Mouse (Mus musculus) midbrain, embryonic 14.5 days (tissue): ENCODE measurements at regions not wholly inside any gene's neighbourhood (a gene's known extent, or its start where the extent isn't known, plus 50 kb on each side); places are given as distances from the start of the nearest gene placed in this dataset.
"Not testable (repeated sequence)": the region's sequence is repeated elsewhere in the genome, so short reads cannot be mapped to it uniquely, and the experiment has no call there.

Experiments used
- ATAC-seq: fragments of 200-750 bp; cut with Nextera tagmentation; 2 replicates; pipeline ENCODE4 v1.8.0; 2017; ENCODE audit warnings: moderate number of reproducible peaks, moderate library complexity; ENCODE audit not compliant: low FRiP score, low TSS enrichment
- DNase-seq: peaks from one replicate; pipeline ENCODE4 v3.0.0-alpha.2; 2015
- H3K27ac ChIP-seq: fragments of 300-500 bp; sonication (generic); replicated peaks from 2 replicates; pipeline ENCODE4 v1.5.1; 2014; ENCODE audit warnings: mild to moderate bottlenecking, low read depth, low read length, moderate library complexity
- H3K27me3 ChIP-seq: fragments of 300-500 bp; sonication (generic); 2 replicates; pipeline ENCODE4 v1.6.1; 2014; ENCODE audit warnings: low read length, control low read depth, mixed read lengths; ENCODE audit not compliant: control insufficient read depth, insufficient read depth
- H3K36me3 ChIP-seq: fragments of 300-500 bp; sonication (generic); 2 replicates; pipeline ENCODE4 v1.6.1; 2014; ENCODE audit warnings: low read length, control low read depth; ENCODE audit not compliant: control insufficient read depth, insufficient read depth
- H3K4me1 ChIP-seq: fragments of 300-500 bp; sonication (generic); 2 replicates; pipeline ENCODE4 v1.6.1; 2014; ENCODE audit warnings: mild to moderate bottlenecking, antibody characterized with exemption, low read length, control low read depth; ENCODE audit not compliant: control insufficient read depth, insufficient read depth
- H3K4me2 ChIP-seq: fragments of 300-500 bp; sonication (generic); 2 replicates; pipeline ENCODE4 v1.6.1; 2014; ENCODE audit warnings: mild to moderate bottlenecking, low read length, moderate library complexity
- H3K4me3 ChIP-seq: fragments of 300-500 bp; sonication (generic); replicated peaks from 2 replicates; pipeline ENCODE4 v1.5.1; 2014; ENCODE audit warnings: low read depth, low read length
- H3K9ac ChIP-seq: fragments of 300-500 bp; sonication (generic); replicated peaks from 2 replicates; pipeline ENCODE4 v1.6.1; 2014; ENCODE audit warnings: mild to moderate bottlenecking, low read length, moderate library complexity
- H3K9me3 ChIP-seq: fragments of 300-500 bp; sonication (generic); 2 replicates; pipeline ENCODE4 v1.6.1; 2016; ENCODE audit warnings: low read length, control low read depth, mixed read lengths; ENCODE audit not compliant: control insufficient read depth
- WGBS: fragments of 180-500 bp; shearing (Covaris S2); extraction: QIAGEN DNeasy Blood & Tissue Kit; methylation state at CpG from one replicate; pipeline ENCODE4 v1.1.7; 2014; 5-methylcytosine and 5-hydroxymethylcytosine counted together

- no peaks in the 10 kb centered on the region for H3K27me3 ChIP-seq
- no peak overlapping the region for H3K4me3 ChIP-seq
- ATAC-seq = no peak
- WGBS = 88% methylated on average over 4 of the region's 4 CpGs
- H3K36me3 ChIP-seq = no peaks in the 10 kb centered on the region
- no peak overlapping the region for H3K27ac ChIP-seq
- no peaks in the 10 kb centered on the region for H3K4me1 ChIP-seq
- no peak overlapping the region for H3K4me2 ChIP-seq
- H3K9ac ChIP-seq = no peak overlapping the region
- H3K9me3 ChIP-seq = peaks cover 20% of the 10 kb centered on the region; the same call in 1 of the 2 replicates
- DNase-seq = no peak
Observed at GRCm38 (mm10) chr10:3139306-3139705, 128.3 kb downstream of the H60c start.

- H3K27ac ChIP-seq = no peak overlapping the region
- H3K9ac ChIP-seq = no peak overlapping the region
- 74% methylated on average over 1 of the region's 1 CpGs for WGBS
- no peaks in the 10 kb centered on the region for H3K36me3 ChIP-seq
- no peak overlapping the region for H3K4me3 ChIP-seq
- H3K4me2 ChIP-seq = no peak overlapping the region
- peaks cover 52% of the 10 kb centered on the region for H3K9me3 ChIP-seq
- H3K4me1 ChIP-seq = no peaks in the 10 kb centered on the region
- ATAC-seq (no peak), DNase-seq (no peak)
- H3K27me3 ChIP-seq = no peaks in the 10 kb centered on the region
Observed at GRCm38 (mm10) chr10:3127491-3127890, 140.1 kb downstream of the H60c start.

GRCm38 (mm10) chr10:3117451-3118070 lies 150.0 kb downstream of the H60c start:
- ATAC-seq = no peak
- WGBS = 96% methylated on average over 3 of the region's 3 CpGs
- Histone ChIP-seq H3K4me1 (no peaks in the 10 kb centered on the region), H3K27ac (no peak overlapping the region), H3K27me3 (no peaks in the 10 kb centered on the region), H3K4me3 (no peak overlapping the region), H3K36me3 (no peaks in the 10 kb centered on the region), H3K9ac (no peak overlapping the region), H3K4me2 (no peak overlapping the region), H3K9me3 (peaks cover 69% of the 10 kb centered on the region)
- no peak for DNase-seq

GRCm38 (mm10) chr10:3114421-3114820 lies 153.2 kb downstream of the H60c start:
- H3K27ac ChIP-seq, ATAC-seq, H3K4me3 ChIP-seq, H3K4me1 ChIP-seq, H3K36me3 ChIP-seq, H3K27me3 ChIP-seq, H3K4me2 ChIP-seq, DNase-seq, H3K9ac ChIP-seq: not testable (repeated sequence)
- H3K9me3 ChIP-seq = peaks cover 43% of the 10 kb centered on the region
- WGBS = 76% methylated on average over 4 of the region's 8 CpGs

GRCm38 (mm10) chr10:3107955-3108354 lies 159.6 kb downstream of the H60c start:
- not testable (repeated sequence) for ATAC-seq, H3K4me3 ChIP-seq, H3K36me3 ChIP-seq, H3K27me3 ChIP-seq, H3K4me2 ChIP-seq, H3K9ac ChIP-seq, DNase-seq, H3K27ac ChIP-seq, H3K4me1 ChIP-seq
- peaks cover 41% of the 10 kb centered on the region for H3K9me3 ChIP-seq
- WGBS = 81% methylated on average over 2 of the region's 2 CpGs
